Mouse (Mus musculus): ENCODE data around the gene Rae1.

DNA sequence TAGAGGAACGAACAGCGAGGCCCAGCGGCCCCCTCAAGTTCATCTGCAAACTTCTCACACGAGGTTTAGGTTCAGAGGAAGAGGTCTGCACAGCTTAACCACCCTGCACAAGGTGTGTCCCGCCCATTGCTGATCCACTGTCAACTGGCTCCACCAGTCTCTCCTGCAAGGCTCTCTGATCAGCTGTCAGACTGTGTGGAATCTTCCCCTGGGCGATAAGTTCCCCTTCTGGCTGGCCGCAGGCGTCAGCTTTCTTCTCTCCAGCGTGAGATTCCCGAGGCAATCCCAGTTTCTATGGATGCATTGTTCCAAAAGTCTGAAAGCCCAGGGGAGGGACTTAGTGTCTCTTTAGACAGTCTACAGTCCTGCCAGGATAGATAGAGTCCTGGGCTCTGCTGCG lies 58.3 kb downstream of the Rae1 start:
- TF ChIP-seq ZC3H11A (IDR thresholded peaks at IDR 0.05; ENCODE audit: borderline replicate concordance, low read depth, low read length), result no peak
- no peak for TF ChIP-seq MAFK (IDR thresholded peaks at IDR 0.05; ENCODE audit: insufficient read depth, low read depth, low read length)
